Mouse (Mus musculus): ENCODE results near the gene Cfap74. TPM values are rescaled to one million over a fixed set of nuclear protein-coding genes. Genes with fewer than 3 reads are reported as not detected.
"Not testable (repeated sequence)": the region's sequence is repeated elsewhere in the genome, so short reads cannot be mapped to it uniquely, and the experiment has no call there.

Gene Cfap74
- polyA plus RNA-seq, 1 experiment from 2014 or later = 1.8 TPM

GRCm38 (mm10) chr4:155402489-155402888 is 6.5 kb upstream of the Cfap74 start:
- Histone ChIP-seq H3K27me3 (ENCODE audit: insufficient read depth, low read length) (peaks cover 13% of the 10 kb centered on the region), H3K27ac (ENCODE audit: low read depth) (no peak overlapping the region), H3K9ac (no peak overlapping the region), H3K36me3 (ENCODE audit: insufficient read depth) (no peaks in the 10 kb centered on the region), H3K4me1 (ENCODE audit: insufficient read depth) (no peaks in the 10 kb centered on the region), H3K9me3 (ENCODE audit: low read depth, low read length) (no peaks in the 10 kb centered on the region), H3K4me2 (no peak overlapping the region), H3K4me3 (ENCODE audit: low read depth, low read length) (no peak overlapping the region)
- no peak for ATAC-seq (ENCODE audit: insufficient read depth)
- WGBS = 77% methylated on average over 1 of the region's 1 CpGs
- TF ChIP-seq CTCF (IDR thresholded peaks at IDR 0.05; ENCODE audit: low read depth) = no peak
- DNase-seq = no peak

GRCm38 (mm10) chr4:155408695-155409057 is 314 bp upstream of the Cfap74 start:
- Histone ChIP-seq H3K9me3 (ENCODE audit: low read depth, low read length) (no peaks in the 10 kb centered on the region), H3K27ac (ENCODE audit: low read depth) (no peak overlapping the region), H3K4me2 (peak overlapping the region; percentile 80), H3K4me1 (ENCODE audit: insufficient read depth) (no peaks in the 10 kb centered on the region), H3K36me3 (ENCODE audit: insufficient read depth) (no peaks in the 10 kb centered on the region), H3K4me3 (ENCODE audit: low read depth, low read length) (peak overlapping the region; percentile 38), H3K9ac (no peak overlapping the region), H3K27me3 (ENCODE audit: insufficient read depth, low read length) (no peaks in the 10 kb centered on the region)
- 0 out of 2 replicates have a peak, but pooled peaks have one; percentile 27 for TF ChIP-seq CTCF (IDR thresholded peaks at IDR 0.05; ENCODE audit: low read depth)
- no peak for DNase-seq
- 2% methylated on average over 8 of the region's 8 CpGs for WGBS
- ATAC-seq (ENCODE audit: insufficient read depth) = peak; percentile 10; the same call in 1 of the 2 replicates

GRCm38 (mm10) chr4:155412124-155412523 is 3.1 kb downstream of the Cfap74 start:
- 88% methylated on average over 6 of the region's 6 CpGs for WGBS
- Histone ChIP-seq H3K27me3 (ENCODE audit: insufficient read depth, low read length) (no peaks in the 10 kb centered on the region), H3K4me3 (ENCODE audit: low read depth, low read length) (no peak overlapping the region), H3K4me2 (no peak overlapping the region), H3K9me3 (ENCODE audit: low read depth, low read length) (no peaks in the 10 kb centered on the region), H3K27ac (ENCODE audit: low read depth) (no peak overlapping the region), H3K36me3 (ENCODE audit: insufficient read depth) (no peaks in the 10 kb centered on the region), H3K9ac (no peak overlapping the region), H3K4me1 (ENCODE audit: insufficient read depth) (no peaks in the 10 kb centered on the region)
- TF ChIP-seq CTCF (IDR thresholded peaks at IDR 0.05; ENCODE audit: low read depth) = no peak
- ATAC-seq (ENCODE audit: insufficient read depth) = no peak
- DNase-seq = no peak

- WGBS = 83% methylated on average over 11 of the region's 11 CpGs
- DNase-seq = no peak
Measured at GRCm38 (mm10) chr4:155413641-155414335, 4.8 kb downstream of the Cfap74 start.

GRCm38 (mm10) chr4:155414656-155415235 is 5.8 kb downstream of the Cfap74 start:
- H3K36me3 ChIP-seq (ENCODE audit: insufficient read depth) = no peaks in the 10 kb centered on the region
- no peak overlapping the region for H3K4me2 ChIP-seq
- DNase-seq = no peak
- no peak for TF ChIP-seq CTCF (IDR thresholded peaks at IDR 0.05; ENCODE audit: low read depth)
- H3K27me3 ChIP-seq (ENCODE audit: insufficient read depth, low read length) = no peaks in the 10 kb centered on the region
- no peak overlapping the region for H3K9ac ChIP-seq
- 71% methylated on average over 9 of the region's 9 CpGs for WGBS
- no peak overlapping the region for H3K4me3 ChIP-seq (ENCODE audit: low read depth, low read length)
- no peaks in the 10 kb centered on the region for H3K9me3 ChIP-seq (ENCODE audit: low read depth, low read length)
- no peak overlapping the region for H3K27ac ChIP-seq (ENCODE audit: low read depth)
- no peak for ATAC-seq (ENCODE audit: insufficient read depth)
- H3K4me1 ChIP-seq (ENCODE audit: insufficient read depth) = no peaks in the 10 kb centered on the region

More at GRCm38 (mm10) chr4:155413641-155414335, 4.8 kb downstream of the Cfap74 start:
- Histone ChIP-seq H3K36me3 (ENCODE audit: insufficient read depth) (no peaks in the 10 kb centered on the region), H3K4me2 (no peak overlapping the region), H3K9me3 (ENCODE audit: low read depth, low read length) (no peaks in the 10 kb centered on the region), H3K4me1 (ENCODE audit: insufficient read depth) (no peaks in the 10 kb centered on the region), H3K27me3 (ENCODE audit: insufficient read depth, low read length) (no peaks in the 10 kb centered on the region), H3K4me3 (ENCODE audit: low read depth, low read length) (no peak overlapping the region), H3K9ac (no peak overlapping the region), H3K27ac (ENCODE audit: low read depth) (no peak overlapping the region)
- ATAC-seq (ENCODE audit: insufficient read depth) = no peak
- no peak for TF ChIP-seq CTCF (IDR thresholded peaks at IDR 0.05; ENCODE audit: low read depth)

- Histone ChIP-seq H3K9me3 (ENCODE audit: low read depth, low read length) (no peaks in the 10 kb centered on the region), H3K4me1 (ENCODE audit: insufficient read depth) (no peaks in the 10 kb centered on the region), H3K27ac (ENCODE audit: low read depth) (no peak overlapping the region), H3K4me2 (no peak overlapping the region), H3K27me3 (ENCODE audit: insufficient read depth, low read length) (no peaks in the 10 kb centered on the region), H3K9ac (no peak overlapping the region), H3K4me3 (ENCODE audit: low read depth, low read length) (no peak overlapping the region), H3K36me3 (ENCODE audit: insufficient read depth) (no peaks in the 10 kb centered on the region)
- WGBS = 84% methylated on average over 3 of the region's 3 CpGs
- ATAC-seq (ENCODE audit: insufficient read depth) (no peak), DNase-seq (no peak)
- TF ChIP-seq CTCF (IDR thresholded peaks at IDR 0.05; ENCODE audit: low read depth) = no peak
Measured at GRCm38 (mm10) chr4:155420137-155420536, 11.1 kb downstream of the Cfap74 start.

GRCm38 (mm10) chr4:155421412-155422370 is 12.7 kb downstream of the Cfap74 start:
- 62% methylated on average over 21 of the region's 30 CpGs for WGBS
- not testable (repeated sequence) for H3K36me3 ChIP-seq (ENCODE audit: insufficient read depth); DNase-seq; H3K4me2 ChIP-seq; H3K9ac ChIP-seq; H3K27me3 ChIP-seq (ENCODE audit: insufficient read depth, low read length); ATAC-seq (ENCODE audit: insufficient read depth); H3K9me3 ChIP-seq (ENCODE audit: low read depth, low read length); H3K27ac ChIP-seq (ENCODE audit: low read depth); H3K4me3 ChIP-seq (ENCODE audit: low read depth, low read length); H3K4me1 ChIP-seq (ENCODE audit: insufficient read depth)
